Mouse (Mus musculus): Measurements from ENCODE around the gene Tjp1. TPM values are rescaled to one million over a fixed set of nuclear protein-coding genes. Genes with fewer than 3 reads are reported as not detected.

Tjp1 gene
- polyA plus RNA-seq, 1 experiment from 2014 or later: 42.0 TPM

GRCm38 (mm10) chr7:65419926-65420325 lies 107.7 kb downstream of the Tjp1 start:
- H3K4me2 ChIP-seq (replicated peaks; ENCODE audit: low read depth, low read length): no peak overlapping the region
- DNase-seq (ENCODE audit: low spot score) (peak; percentile 50), ATAC-seq (no peak)
- H3K27me3 ChIP-seq (replicated peaks; ENCODE audit: insufficient read depth, low read length): no peaks in the 10 kb centered on the region
- H3K27ac ChIP-seq (ENCODE audit: low read length): peak overlapping the region; percentile 57
- no peak for TF ChIP-seq CTCF (IDR thresholded peaks at IDR 0.05)
- peak; percentile 91 for TF ChIP-seq EP300 (IDR thresholded peaks at IDR 0.05)
- H3K9ac ChIP-seq (replicated peaks; ENCODE audit: low read depth): no peak overlapping the region
- H3K4me3 ChIP-seq (ENCODE audit: low read depth, low read length): no peak overlapping the region
- 56% methylated on average over 1 of the region's 1 CpGs for WGBS
- H3K36me3 ChIP-seq (ENCODE audit: insufficient read depth, low read length): no peaks in the 10 kb centered on the region
- no peaks in the 10 kb centered on the region for H3K9me3 ChIP-seq (ENCODE audit: low read length)
- H3K4me1 ChIP-seq (ENCODE audit: insufficient read depth, low read depth, low read length): peaks cover 13% of the 10 kb centered on the region; the same call in 1 of the 2 replicates

GRCm38 (mm10) chr7:65419012-65419411 lies 108.6 kb downstream of the Tjp1 start:
- Histone ChIP-seq H3K4me1 (ENCODE audit: insufficient read depth, low read depth, low read length) (peaks cover 19% of the 10 kb centered on the region; the same call in 1 of the 2 replicates), H3K27ac (ENCODE audit: low read length) (peak overlapping the region; percentile 34)

DNA sequence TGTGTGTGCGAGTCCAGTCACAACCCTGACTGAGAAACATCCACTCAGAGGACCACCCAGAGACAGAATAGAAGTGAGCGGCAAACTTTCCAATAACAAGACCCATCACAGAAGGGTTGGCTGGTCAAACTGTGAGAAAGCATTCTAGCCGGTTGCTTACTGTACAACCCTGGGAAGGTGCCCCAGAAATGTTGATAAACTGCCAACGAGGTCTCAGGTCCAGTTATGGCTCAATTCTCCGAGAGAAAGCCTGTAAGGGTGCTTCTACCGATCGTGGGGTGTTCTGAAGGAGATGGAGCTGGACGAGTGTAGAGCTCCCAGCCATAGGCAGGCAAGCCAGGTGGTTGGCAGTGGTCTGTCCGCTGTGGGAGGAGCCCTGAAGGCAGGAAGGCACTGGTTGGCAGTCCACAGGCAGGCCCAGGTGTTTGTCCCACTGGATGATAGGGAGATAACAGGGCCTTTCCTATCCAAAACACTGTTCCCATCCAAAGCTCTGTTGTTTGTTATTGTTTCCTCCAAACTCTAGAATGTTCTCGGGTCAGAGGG lies 109.1 kb downstream of the Tjp1 start:
- no peak overlapping the region for H3K4me3 ChIP-seq (ENCODE audit: low read depth, low read length)
- H3K36me3 ChIP-seq (ENCODE audit: insufficient read depth, low read length): no peaks in the 10 kb centered on the region
- H3K9ac ChIP-seq (replicated peaks; ENCODE audit: low read depth): no peak overlapping the region
- no peak overlapping the region for H3K4me2 ChIP-seq (replicated peaks; ENCODE audit: low read depth, low read length)
- no peak for DNase-seq (ENCODE audit: low spot score)
- H3K27me3 ChIP-seq (replicated peaks; ENCODE audit: insufficient read depth, low read length): no peaks in the 10 kb centered on the region
- no peak for ATAC-seq
- peaks cover 19% of the 10 kb centered on the region; the same call in 1 of the 2 replicates for H3K4me1 ChIP-seq (ENCODE audit: insufficient read depth, low read depth, low read length)
- peak overlapping the region; percentile 34; the same call in 1 of the 2 replicates for H3K27ac ChIP-seq (ENCODE audit: low read length)
- no peaks in the 10 kb centered on the region for H3K9me3 ChIP-seq (ENCODE audit: low read length)
- 44% methylated on average over 10 of the region's 10 CpGs for WGBS
- TF ChIP-seq EP300 (IDR thresholded peaks at IDR 0.05): no peak
- no peak for TF ChIP-seq CTCF (IDR thresholded peaks at IDR 0.05)

More at GRCm38 (mm10) chr7:65419012-65419411, 108.6 kb downstream of the Tjp1 start:
- WGBS: 54% methylated on average over 3 of the region's 3 CpGs
- ATAC-seq (no peak), DNase-seq (ENCODE audit: low spot score) (no peak)
- TF ChIP-seq EP300 (IDR thresholded peaks at IDR 0.05) (no peak), CTCF (IDR thresholded peaks at IDR 0.05) (no peak)
- H3K9me3 ChIP-seq (ENCODE audit: low read length): no peaks in the 10 kb centered on the region
- H3K4me2 ChIP-seq (replicated peaks; ENCODE audit: low read depth, low read length): no peak overlapping the region
- no peaks in the 10 kb centered on the region for H3K27me3 ChIP-seq (replicated peaks; ENCODE audit: insufficient read depth, low read length)
- H3K4me3 ChIP-seq (ENCODE audit: low read depth, low read length): no peak overlapping the region
- no peak overlapping the region for H3K9ac ChIP-seq (replicated peaks; ENCODE audit: low read depth)
- H3K36me3 ChIP-seq (ENCODE audit: insufficient read depth, low read length): no peaks in the 10 kb centered on the region

- Histone ChIP-seq H3K9ac (replicated peaks; ENCODE audit: low read depth) (no peak overlapping the region), H3K4me1 (ENCODE audit: insufficient read depth, low read depth, low read length) (peaks cover 16% of the 10 kb centered on the region; the same call in 1 of the 2 replicates), H3K36me3 (ENCODE audit: insufficient read depth, low read length) (no peaks in the 10 kb centered on the region), H3K4me3 (ENCODE audit: low read depth, low read length) (no peak overlapping the region), H3K27me3 (replicated peaks; ENCODE audit: insufficient read depth, low read length) (no peaks in the 10 kb centered on the region), H3K4me2 (replicated peaks; ENCODE audit: low read depth, low read length) (no peak overlapping the region), H3K27ac (ENCODE audit: low read length) (peak overlapping the region; percentile 68), H3K9me3 (ENCODE audit: low read length) (no peaks in the 10 kb centered on the region)
- no peak for TF ChIP-seq CTCF (IDR thresholded peaks at IDR 0.05)
- peak; percentile 39; the same call in 1 of the 2 replicates for TF ChIP-seq EP300 (IDR thresholded peaks at IDR 0.05)
- WGBS: 42% methylated on average over 10 of the region's 10 CpGs
- ATAC-seq (peak; percentile 21; the same call in 1 of the 2 replicates), DNase-seq (ENCODE audit: low spot score) (peak; percentile 33)
Measured at GRCm38 (mm10) chr7:65417231-65418100, 110.1 kb downstream of the Tjp1 start.

- H3K27ac ChIP-seq (ENCODE audit: low read length): peak overlapping the region; percentile 68; the same call in 1 of the 2 replicates
- DNase-seq (ENCODE audit: low spot score): no peak
- H3K9me3 ChIP-seq (ENCODE audit: low read length): no peaks in the 10 kb centered on the region
- H3K9ac ChIP-seq (replicated peaks; ENCODE audit: low read depth): no peak overlapping the region
- 78% methylated on average over 3 of the region's 3 CpGs for WGBS
- ATAC-seq: no peak
- H3K4me3 ChIP-seq (ENCODE audit: low read depth, low read length): no peak overlapping the region
- peaks cover 16% of the 10 kb centered on the region; the same call in 1 of the 2 replicates for H3K4me1 ChIP-seq (ENCODE audit: insufficient read depth, low read depth, low read length)
- H3K36me3 ChIP-seq (ENCODE audit: insufficient read depth, low read length): no peaks in the 10 kb centered on the region
- no peaks in the 10 kb centered on the region for H3K27me3 ChIP-seq (replicated peaks; ENCODE audit: insufficient read depth, low read length)
- no peak overlapping the region for H3K4me2 ChIP-seq (replicated peaks; ENCODE audit: low read depth, low read length)
- no peak for TF ChIP-seq EP300 (IDR thresholded peaks at IDR 0.05)
- TF ChIP-seq CTCF (IDR thresholded peaks at IDR 0.05): no peak
Measured at GRCm38 (mm10) chr7:65416506-65416905, 111.1 kb downstream of the Tjp1 start.
